Mouse (Mus musculus) right cerebral cortex, postnatal 10 days (tissue): Measurements from ENCODE around the gene 2900011O08Rik.
"Not testable (repeated sequence)": the region's sequence is repeated elsewhere in the genome, so short reads cannot be mapped to it uniquely, and the experiment has no call there.

ENCODE experiments used
- DNase-seq, 2 experiments: peaks; one replicate each; pipeline ENCODE4 v3.0.0; 2021; ENCODE audit warnings: low spot score in 2 of 2

2900011O08Rik gene

GRCm38 (mm10) chr16:13986574-13987478 lies at the start of gene 2900011O08Rik, which contains the start of gene Ifitm7:
Gene 2900011O08Rik, plus strand, starts transcription at chr16:13986604.
Gene Ifitm7, minus strand, starts transcription at chr16:13986888.
- peak; percentile 73 to 80 for DNase-seq

GRCm38 (mm10) chr16:13940139-13940846 lies 46.1 kb upstream of the 2900011O08Rik start:
- DNase-seq = peak; percentile 92 to 94

- DNase-seq = no peak
Observed at GRCm38 (mm10) chr16:13940847-13941395, 45.5 kb upstream of the 2900011O08Rik start.

GRCm38 (mm10) chr16:13944178-13944577 lies 42.2 kb upstream of the 2900011O08Rik start:
- DNase-seq = no peak

GRCm38 (mm10) chr16:13944752-13945151 lies 41.7 kb upstream of the 2900011O08Rik start:
- no peak for DNase-seq

GRCm38 (mm10) chr16:13945153-13945552 lies 41.3 kb upstream of the 2900011O08Rik start:
- DNase-seq = no peak

- peak in 1 of 2 experiments; percentile 21 for DNase-seq
Observed at GRCm38 (mm10) chr16:13946306-13946705, 40.1 kb upstream of the 2900011O08Rik start.

- DNase-seq = no peak
Observed at GRCm38 (mm10) chr16:13951245-13951644, 35.2 kb upstream of the 2900011O08Rik start.

- DNase-seq = no peak
Observed at GRCm38 (mm10) chr16:13962053-13962452, 24.4 kb upstream of the 2900011O08Rik start.

- DNase-seq = no peak
Observed at GRCm38 (mm10) chr16:13969096-13969495, 17.3 kb upstream of the 2900011O08Rik start.

GRCm38 (mm10) chr16:13972051-13972450 lies 14.4 kb upstream of the 2900011O08Rik start:
- no peak for DNase-seq

- DNase-seq = not testable (repeated sequence)
Observed at GRCm38 (mm10) chr16:13976358-13976896, 10.0 kb upstream of the 2900011O08Rik start.

- DNase-seq = not testable (repeated sequence)
Observed at GRCm38 (mm10) chr16:13977026-13977425, 9.4 kb upstream of the 2900011O08Rik start.

- not testable (repeated sequence) for DNase-seq
Observed at GRCm38 (mm10) chr16:13981726-13982125, 4.7 kb upstream of the 2900011O08Rik start.

GRCm38 (mm10) chr16:13983161-13983560 lies 3.2 kb upstream of the 2900011O08Rik start:
- DNase-seq = no peak

- DNase-seq = no peak
Observed at GRCm38 (mm10) chr16:13986197-13986573, 219 bp upstream of the 2900011O08Rik start.

GRCm38 (mm10) chr16:13992518-13993248 lies 6.3 kb downstream of the 2900011O08Rik start:
- no peak for DNase-seq

GRCm38 (mm10) chr16:13994076-13994475 lies 7.7 kb downstream of the 2900011O08Rik start:
- no peak for DNase-seq

- no peak for DNase-seq
Observed at GRCm38 (mm10) chr16:13994502-13994901, 8.1 kb downstream of the 2900011O08Rik start.

GRCm38 (mm10) chr16:14003386-14004130 lies 17.2 kb downstream of the 2900011O08Rik start:
- no peak for DNase-seq
